Mouse (Mus musculus) forebrain, embryonic 11.5 days (tissue): ENCODE measurements around the gene Pacsin2. TPM values are rescaled to one million over a fixed set of nuclear protein-coding genes. Genes with fewer than 3 reads are reported as not detected.
"Not testable (repeated sequence)": the region's sequence is repeated elsewhere in the genome, so short reads cannot be mapped to it uniquely, and the experiment has no call there.

Experiments used
- ATAC-seq: fragments of 200-750 bp; cut with Nextera tagmentation; replicated peaks from 2 replicates; pipeline ENCODE4 v1.8.0; 2017; ENCODE audit warnings: moderate TSS enrichment; ENCODE audit not compliant: low FRiP score
- DNase-seq: peaks from one replicate; pipeline ENCODE4 v3.0.0-alpha.2; 2017; ENCODE audit warnings: low spot score
- H3K27ac ChIP-seq: fragments of 300-500 bp; sonication (generic); 2 replicates; pipeline ENCODE4 v1.5.1; 2014; ENCODE audit warnings: low read depth, low read length
- H3K27me3 ChIP-seq: fragments of 300-500 bp; sonication (generic); 2 replicates; pipeline ENCODE4 v1.6.1; 2014; ENCODE audit warnings: mild to moderate bottlenecking, low read length, mixed read lengths; ENCODE audit not compliant: control insufficient read depth, insufficient read depth
- H3K36me3 ChIP-seq: fragments of 300-500 bp; sonication (generic); 2 replicates; pipeline ENCODE4 v1.6.1; 2014; ENCODE audit warnings: mild to moderate bottlenecking, low read length, moderate library complexity, mixed read lengths; ENCODE audit not compliant: control insufficient read depth, insufficient read depth
- H3K4me1 ChIP-seq: fragments of 300-500 bp; sonication (generic); replicated peaks from 2 replicates; pipeline ENCODE4 v1.6.1; 2014; ENCODE audit warnings: low read length, mixed read lengths; ENCODE audit not compliant: control insufficient read depth, insufficient read depth
- H3K4me2 ChIP-seq: fragments of 300-500 bp; sonication (generic); 2 replicates; pipeline ENCODE4 v1.6.1; 2014; ENCODE audit warnings: low read depth, mild to moderate bottlenecking, low read length, moderate library complexity, mixed read lengths; ENCODE audit not compliant: severe bottlenecking
- H3K4me3 ChIP-seq: fragments of 300-500 bp; sonication (generic); 2 replicates; pipeline ENCODE4 v1.5.1; 2014; ENCODE audit warnings: low read depth, low read length
- H3K9ac ChIP-seq: fragments of 300-500 bp; sonication (generic); 2 replicates; pipeline ENCODE4 v1.6.1; 2014; ENCODE audit warnings: low read length
- H3K9me3 ChIP-seq: fragments of 300-500 bp; sonication (generic); 2 replicates; pipeline ENCODE4 v1.6.1; 2016; ENCODE audit warnings: low read length, mixed read lengths; ENCODE audit not compliant: control insufficient read depth
- WGBS: fragments of 180-500 bp; shearing (Covaris S2); extraction: QIAGEN DNeasy Blood & Tissue Kit; methylation state at CpG from one replicate; pipeline ENCODE4 v1.1.7; 2014; 5-methylcytosine and 5-hydroxymethylcytosine counted together
- polyA plus RNA-seq: library from polyadenylated mRNA; unstranded; fragments of >200 nt; fragmentation: Nextera tagmentation; extraction: Ambion mirVana; gene quantifications from 2 replicates; pipeline ENCODE4 v1.2.1, GENCODE M21; 2014

The Pacsin2 gene
- polyA plus RNA-seq, 1 experiment from 2014 or later = 50.5 TPM

DNA sequence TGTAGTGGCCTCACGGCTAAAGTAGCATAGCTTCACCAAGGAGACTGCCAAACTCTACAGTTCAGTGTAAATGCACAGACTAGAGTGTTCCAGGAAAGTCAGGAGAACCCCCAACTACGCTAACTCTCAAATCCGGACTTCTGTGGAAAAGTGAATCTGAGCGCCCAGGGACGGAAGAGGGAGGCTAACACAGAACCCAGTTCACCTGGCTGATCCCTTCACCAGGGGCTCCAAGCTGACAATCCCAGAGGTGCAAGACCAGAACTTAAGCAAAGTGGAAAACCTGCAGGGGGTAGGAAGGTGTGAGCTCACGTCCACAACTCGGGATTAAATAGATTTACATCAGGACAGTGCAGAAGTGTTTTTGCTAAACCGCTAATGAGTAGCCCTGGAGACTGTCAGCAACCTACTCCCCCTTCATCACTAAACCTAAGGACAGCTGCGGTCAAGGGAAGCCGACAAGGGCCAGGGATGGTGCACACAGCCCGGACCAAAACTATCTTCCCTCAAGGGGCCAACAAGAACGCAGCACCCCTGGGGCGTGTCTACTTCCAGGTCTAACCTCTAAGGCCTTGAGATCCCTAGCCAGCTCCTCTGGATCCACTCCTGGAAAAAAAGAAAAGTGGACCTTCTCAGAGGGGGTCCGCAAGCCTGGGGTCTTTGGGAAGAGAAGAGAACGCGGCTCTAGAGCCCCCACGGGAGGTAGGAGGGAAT, 880 bp downstream of the Pacsin2 start:
- peak overlapping the region; percentile 75 for H3K4me3 ChIP-seq
- peak overlapping the region; percentile 77 for H3K9ac ChIP-seq
- DNase-seq = no peak
- no peak overlapping the region for H3K27ac ChIP-seq
- peaks cover 6% of the 10 kb centered on the region; the same call in 1 of the 2 replicates for H3K4me1 ChIP-seq
- H3K27me3 ChIP-seq = no peaks in the 10 kb centered on the region
- H3K9me3 ChIP-seq = no peaks in the 10 kb centered on the region
- ATAC-seq = no peak
- peak overlapping the region; percentile 69 for H3K4me2 ChIP-seq
- H3K36me3 ChIP-seq = no peaks in the 10 kb centered on the region
- 13% methylated on average over 17 of the region's 17 CpGs for WGBS

DNA sequence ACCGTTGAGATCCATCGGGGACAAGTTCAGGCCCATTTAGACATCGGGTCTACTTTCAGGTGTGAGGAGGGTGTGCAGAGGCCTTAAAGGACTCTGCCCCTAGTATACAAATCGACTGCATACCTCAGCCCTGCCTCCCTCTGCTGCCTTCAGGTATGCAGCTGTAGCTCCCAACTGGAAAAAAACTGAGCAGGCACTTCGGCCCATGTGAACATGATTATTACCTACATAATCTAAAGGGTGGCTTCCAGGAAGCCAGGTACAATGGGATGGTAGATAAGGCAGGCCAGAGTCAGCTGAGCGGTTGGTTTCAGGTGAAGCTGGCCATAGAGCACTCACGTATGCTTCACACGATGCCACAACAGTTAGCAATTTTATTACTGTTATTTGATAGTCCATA, 2.1 kb downstream of the Pacsin2 start:
- H3K9me3 ChIP-seq, H3K27ac ChIP-seq, H3K36me3 ChIP-seq, DNase-seq, H3K9ac ChIP-seq, H3K27me3 ChIP-seq, H3K4me1 ChIP-seq, H3K4me3 ChIP-seq, H3K4me2 ChIP-seq, ATAC-seq: not testable (repeated sequence)
- WGBS = 91% methylated on average over 7 of the region's 8 CpGs

DNA sequence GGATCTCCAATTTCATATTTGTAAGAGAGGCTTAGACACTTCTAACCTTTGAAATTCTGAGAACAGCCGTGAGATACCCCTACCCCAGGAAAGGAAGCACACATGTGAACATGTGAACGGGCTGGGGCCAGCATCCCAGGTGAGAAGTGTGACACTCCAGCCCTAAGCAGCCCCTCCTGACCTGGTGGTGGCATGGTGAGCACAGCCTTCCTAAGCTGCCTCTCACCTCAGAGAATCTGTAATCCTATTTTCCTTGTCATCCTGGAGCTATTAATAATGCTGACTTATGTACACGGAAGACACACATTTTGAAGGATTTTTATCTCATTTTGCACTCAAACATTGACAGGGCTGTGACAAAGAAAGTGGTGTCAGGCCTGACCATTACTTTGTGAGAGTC, 3.5 kb downstream of the Pacsin2 start:
- ATAC-seq = no peak
- H3K9ac ChIP-seq = no peak overlapping the region
- H3K36me3 ChIP-seq = no peaks in the 10 kb centered on the region
- no peaks in the 10 kb centered on the region for H3K27me3 ChIP-seq
- H3K9me3 ChIP-seq = no peaks in the 10 kb centered on the region
- no peak overlapping the region for H3K4me3 ChIP-seq
- H3K4me1 ChIP-seq = peaks cover 6% of the 10 kb centered on the region; the same call in 1 of the 2 replicates
- H3K27ac ChIP-seq = no peak overlapping the region
- WGBS = 89% methylated on average over 3 of the region's 3 CpGs
- DNase-seq = no peak
- H3K4me2 ChIP-seq = no peak overlapping the region

DNA sequence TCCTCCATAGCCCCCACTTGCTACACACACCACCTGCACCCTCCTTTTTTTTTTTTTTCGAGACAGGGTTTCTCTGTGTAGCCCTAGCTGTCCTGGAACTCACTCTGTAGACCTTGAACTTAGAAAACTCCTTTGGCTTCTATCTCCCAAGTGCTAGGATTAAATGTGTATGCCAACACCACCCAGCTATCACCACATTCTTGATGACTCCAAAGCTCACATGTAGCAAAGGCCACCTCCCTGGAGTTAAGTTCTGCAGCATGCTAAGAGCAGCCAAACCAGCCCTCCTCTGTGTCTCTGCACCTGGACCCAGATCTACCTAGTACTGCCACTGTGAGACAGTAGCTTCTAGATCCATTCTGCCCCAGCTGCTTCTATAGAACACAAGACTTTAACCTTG, 6.9 kb downstream of the Pacsin2 start:
- Histone ChIP-seq H3K4me1 (no peaks in the 10 kb centered on the region), H3K4me3 (no peak overlapping the region), H3K9me3 (no peaks in the 10 kb centered on the region), H3K27me3 (no peaks in the 10 kb centered on the region), H3K27ac (no peak overlapping the region), H3K9ac (no peak overlapping the region), H3K4me2 (no peak overlapping the region), H3K36me3 (no peaks in the 10 kb centered on the region)
- DNase-seq = no peak
- WGBS = 83% methylated on average over 1 of the region's 1 CpGs
- ATAC-seq = no peak

DNA sequence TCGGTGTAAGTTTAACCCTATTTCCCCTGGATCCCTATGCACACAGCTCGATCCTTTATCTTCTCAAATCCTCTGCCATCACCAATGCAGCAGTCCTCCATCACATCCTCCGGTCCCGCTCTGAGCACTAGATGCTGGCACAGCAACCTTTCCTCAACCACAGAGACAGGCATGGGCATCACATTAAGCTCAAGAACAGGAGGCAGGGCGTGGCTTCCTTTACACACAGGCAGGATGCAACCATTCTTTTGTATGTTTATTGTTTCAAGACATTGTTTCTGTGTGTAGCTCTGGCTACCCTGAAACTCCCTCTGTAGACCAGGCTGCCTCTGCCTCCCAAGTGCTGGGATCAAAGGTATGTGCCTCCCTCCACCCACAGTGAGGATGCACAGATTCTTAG, 8.8 kb downstream of the Pacsin2 start:
- Histone ChIP-seq H3K27me3 (no peaks in the 10 kb centered on the region), H3K27ac (no peak overlapping the region), H3K36me3 (no peaks in the 10 kb centered on the region), H3K9me3 (no peaks in the 10 kb centered on the region), H3K4me3 (no peak overlapping the region), H3K4me1 (no peaks in the 10 kb centered on the region), H3K4me2 (no peak overlapping the region), H3K9ac (no peak overlapping the region)
- WGBS = 91% methylated on average over 5 of the region's 5 CpGs
- no peak for ATAC-seq
- DNase-seq = no peak

DNA sequence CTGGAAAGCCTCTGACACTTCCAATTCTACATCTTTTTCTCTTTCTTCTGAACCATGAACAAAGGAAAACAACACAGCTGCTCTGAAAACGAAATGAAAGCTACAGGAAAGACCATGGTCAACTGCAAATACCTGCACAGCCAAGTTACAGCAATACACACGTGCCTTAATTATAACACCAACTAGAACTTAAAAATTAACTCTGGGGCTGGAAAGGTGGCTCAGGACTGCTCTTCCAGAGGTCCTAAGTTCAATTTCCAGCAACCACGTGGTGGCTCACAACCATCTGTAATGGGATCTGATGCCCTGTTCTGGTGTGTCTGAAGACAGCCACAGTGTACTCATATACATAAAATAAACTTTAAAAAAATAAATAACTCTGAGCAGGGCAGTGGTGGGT, 9.4 kb downstream of the Pacsin2 start:
- WGBS = 84% methylated on average over 3 of the region's 3 CpGs
- Histone ChIP-seq H3K27ac (no peak overlapping the region), H3K9me3 (no peaks in the 10 kb centered on the region), H3K27me3 (no peaks in the 10 kb centered on the region), H3K9ac (no peak overlapping the region), H3K4me3 (no peak overlapping the region), H3K4me1 (no peaks in the 10 kb centered on the region), H3K4me2 (no peak overlapping the region), H3K36me3 (no peaks in the 10 kb centered on the region)
- ATAC-seq = no peak
- no peak for DNase-seq

DNA sequence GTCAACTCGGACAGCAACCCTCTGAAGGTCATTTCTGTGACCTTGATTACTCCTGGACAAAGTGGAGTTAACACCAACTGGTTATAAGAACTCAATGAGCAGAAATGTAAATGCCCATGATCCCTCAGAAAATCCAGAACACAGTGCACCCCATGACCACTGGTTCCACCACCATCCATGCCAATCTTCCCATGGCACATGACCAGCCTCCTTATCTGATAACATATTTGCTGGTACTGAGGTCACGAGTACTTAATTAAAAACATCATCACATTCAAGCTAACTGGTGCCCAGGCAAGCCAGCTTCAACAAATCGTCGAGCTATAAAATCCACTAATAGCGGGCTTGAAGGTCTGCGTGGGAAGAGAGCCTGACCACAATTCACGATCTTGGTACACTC, 10.0 kb downstream of the Pacsin2 start:
- WGBS = 90% methylated on average over 7 of the region's 7 CpGs
- H3K9me3 ChIP-seq = no peaks in the 10 kb centered on the region
- no peak overlapping the region for H3K4me2 ChIP-seq
- no peak overlapping the region for H3K9ac ChIP-seq
- H3K4me1 ChIP-seq = no peaks in the 10 kb centered on the region
- no peaks in the 10 kb centered on the region for H3K27me3 ChIP-seq
- ATAC-seq (no peak), DNase-seq (no peak)
- no peak overlapping the region for H3K4me3 ChIP-seq
- no peaks in the 10 kb centered on the region for H3K36me3 ChIP-seq
- no peak overlapping the region for H3K27ac ChIP-seq

DNA sequence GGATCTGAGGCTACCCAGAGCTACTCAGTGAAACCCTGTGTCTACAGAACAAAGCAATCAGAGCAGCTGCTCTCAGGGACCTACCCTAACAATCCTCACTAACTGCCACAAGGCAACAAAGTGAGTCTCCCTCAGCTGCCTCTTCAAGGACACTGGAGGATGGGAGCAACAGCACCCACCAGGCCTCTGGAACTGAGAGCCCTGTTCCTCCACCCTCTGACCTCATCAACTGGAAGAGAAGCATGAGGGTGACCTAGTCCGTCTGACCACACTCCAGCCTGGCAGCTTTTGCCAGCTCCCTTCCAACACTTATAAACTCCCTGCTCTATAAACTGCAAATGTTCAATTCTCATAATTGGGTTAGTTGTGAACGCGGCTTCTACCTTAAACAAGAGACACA, 10.5 kb downstream of the Pacsin2 start:
- Histone ChIP-seq H3K9ac (no peak overlapping the region), H3K27ac (no peak overlapping the region), H3K4me1 (no peaks in the 10 kb centered on the region), H3K4me3 (no peak overlapping the region), H3K36me3 (no peaks in the 10 kb centered on the region), H3K4me2 (no peak overlapping the region), H3K9me3 (no peaks in the 10 kb centered on the region), H3K27me3 (no peaks in the 10 kb centered on the region)
- DNase-seq (no peak), ATAC-seq (no peak)
- WGBS = 82% methylated on average over 3 of the region's 3 CpGs

DNA sequence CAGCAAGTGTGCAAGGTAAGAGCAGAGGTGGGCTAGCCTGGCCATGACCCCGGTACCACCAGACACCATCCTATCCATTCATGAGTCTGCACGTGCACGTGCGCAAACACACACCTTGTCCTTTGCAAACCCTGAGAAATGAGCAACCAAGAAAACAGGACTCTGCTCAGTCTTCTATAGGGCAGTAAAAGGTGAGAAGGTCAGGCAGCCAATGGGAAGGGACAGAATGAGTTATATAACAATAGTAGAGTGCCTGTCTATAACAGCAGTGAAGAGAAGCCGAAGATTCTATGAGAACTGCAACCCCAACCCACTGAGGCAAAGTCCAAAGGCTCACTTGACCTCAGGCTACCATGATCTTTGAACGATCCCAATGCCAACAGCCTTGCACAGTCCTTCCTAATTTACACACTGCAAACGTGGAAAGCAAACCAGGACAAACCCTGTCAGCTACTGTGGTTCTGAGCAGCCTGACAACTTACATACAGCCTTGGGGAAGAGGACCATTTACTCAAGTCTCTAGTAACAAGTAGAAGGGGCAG, 12.1 kb downstream of the Pacsin2 start:
- no peaks in the 10 kb centered on the region for H3K36me3 ChIP-seq
- no peak overlapping the region for H3K27ac ChIP-seq
- WGBS = 86% methylated on average over 7 of the region's 7 CpGs
- no peaks in the 10 kb centered on the region for H3K27me3 ChIP-seq
- H3K4me2 ChIP-seq = no peak overlapping the region
- no peaks in the 10 kb centered on the region for H3K4me1 ChIP-seq
- H3K9ac ChIP-seq = no peak overlapping the region
- H3K9me3 ChIP-seq = no peaks in the 10 kb centered on the region
- ATAC-seq (no peak), DNase-seq (no peak)
- H3K4me3 ChIP-seq = no peak overlapping the region
